Mouse (Mus musculus): ENCODE results near the gene Zfp1.

Zfp1 gene

DNA sequence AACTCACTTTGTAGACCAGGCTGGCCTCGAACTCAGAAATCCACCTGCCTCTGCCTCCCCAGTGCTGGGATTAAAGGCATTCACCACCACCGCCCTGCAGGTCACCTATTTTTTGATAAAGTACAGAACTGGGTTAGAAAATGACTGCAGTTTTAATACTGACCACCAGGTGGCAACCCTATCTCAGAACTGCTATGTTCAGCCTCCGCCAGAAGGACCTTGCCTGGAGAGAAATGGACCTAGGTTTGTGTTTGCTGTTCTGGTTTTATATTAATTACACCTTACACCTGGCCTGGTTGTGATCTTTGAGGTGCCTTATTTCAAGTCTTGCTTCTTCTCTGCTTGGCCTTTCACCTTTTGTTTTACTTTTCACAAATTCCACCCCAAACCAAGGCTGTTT is 34.9 kb downstream of the Zfp1 start:
- DNase-seq, result peak; percentile 78

GRCm38 (mm10) chr8:111678848-111679247 is 35.6 kb downstream of the Zfp1 start:
- no peak for DNase-seq

DNA sequence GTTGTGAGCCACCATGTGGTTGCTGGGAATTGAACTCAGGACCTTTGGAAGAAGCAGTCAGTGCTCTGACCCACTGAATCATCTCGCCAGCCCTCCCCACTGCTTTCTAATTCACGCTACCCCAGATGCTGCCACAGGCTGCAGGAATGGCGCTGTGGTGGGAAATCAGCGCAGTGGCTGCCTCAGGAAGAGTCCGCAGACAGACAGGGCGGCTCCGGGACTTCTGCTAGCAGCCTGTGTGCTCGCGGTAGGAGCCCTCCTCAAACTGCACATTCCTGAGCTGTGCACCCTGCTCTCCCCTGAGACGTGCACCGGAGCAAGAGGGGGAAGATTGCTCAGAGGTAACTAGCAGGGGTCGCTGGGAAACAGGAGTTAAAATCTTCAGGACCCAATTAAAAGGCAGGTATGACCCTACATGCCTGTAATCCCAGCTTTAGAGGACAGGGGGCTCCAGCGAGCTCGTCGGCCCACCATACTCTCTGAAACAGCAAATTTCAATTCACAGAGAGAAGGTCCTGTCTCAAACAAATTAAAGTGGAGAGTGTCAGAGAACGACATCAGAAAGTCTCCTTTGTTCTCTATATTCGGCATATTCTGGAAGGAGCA is 37.3 kb downstream of the Zfp1 start:
- peak; percentile 27 for DNase-seq

GRCm38 (mm10) chr8:111681153-111681552 is 38.0 kb downstream of the Zfp1 start:
- no peak for DNase-seq

- no peak for DNase-seq
Observed at GRCm38 (mm10) chr8:111682521-111682920, 39.3 kb downstream of the Zfp1 start.

DNA sequence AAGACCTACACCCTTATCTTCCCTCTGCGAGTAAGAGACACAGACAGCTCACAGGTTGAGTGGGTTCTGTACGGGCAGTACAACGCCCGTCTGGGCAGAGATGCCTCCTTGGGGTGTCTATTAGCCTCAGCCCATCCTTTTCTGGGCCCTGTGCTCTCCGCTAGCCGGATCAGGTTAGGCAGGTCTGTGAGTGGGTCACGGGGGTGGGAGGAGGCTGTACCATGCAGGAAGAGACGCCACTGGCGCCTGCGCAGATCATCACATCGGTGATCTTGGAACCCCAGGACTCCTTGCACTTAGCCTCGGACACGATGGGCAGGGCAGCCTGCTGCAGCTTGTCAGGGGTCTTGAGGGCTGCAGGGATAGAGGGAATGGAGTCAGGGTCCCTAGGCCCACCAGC is 43.7 kb downstream of the Zfp1 start:
- DNase-seq, result no peak

DNA sequence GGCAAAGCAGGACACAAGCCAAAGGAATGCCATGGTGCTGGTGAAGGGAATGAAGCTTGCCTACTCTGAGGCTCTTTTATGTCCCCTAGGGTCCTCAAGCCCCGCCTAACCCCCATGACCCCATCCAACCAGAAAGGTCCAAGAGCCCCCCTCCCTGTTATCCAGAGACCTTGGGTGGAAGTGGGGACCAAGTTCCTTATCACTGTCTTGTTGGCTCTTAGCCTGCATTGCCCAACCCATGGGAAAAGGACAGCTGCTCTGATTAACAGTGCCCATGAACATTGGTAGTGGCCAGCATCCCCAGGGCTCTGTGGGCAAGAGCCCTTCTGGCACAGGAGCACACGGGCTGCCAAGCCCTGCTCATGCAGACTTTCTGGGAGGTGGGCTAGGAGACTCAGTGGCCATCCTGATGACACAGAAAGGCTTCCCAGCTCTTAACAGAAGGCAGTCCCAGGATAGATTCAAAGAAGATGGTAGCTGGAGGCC is 47.8 kb downstream of the Zfp1 start, which contains the start of gene Ctrb1:
Gene Ctrb1, minus strand, starts transcription at position 51 of the 486 bp plus-strand sequence.
- DNase-seq, result no peak

- peak; percentile 60 for DNase-seq
Observed at GRCm38 (mm10) chr8:111693261-111693741, 50.1 kb downstream of the Zfp1 start.

GRCm38 (mm10) chr8:111695441-111695840 is 52.2 kb downstream of the Zfp1 start:
- no peak for DNase-seq

DNA sequence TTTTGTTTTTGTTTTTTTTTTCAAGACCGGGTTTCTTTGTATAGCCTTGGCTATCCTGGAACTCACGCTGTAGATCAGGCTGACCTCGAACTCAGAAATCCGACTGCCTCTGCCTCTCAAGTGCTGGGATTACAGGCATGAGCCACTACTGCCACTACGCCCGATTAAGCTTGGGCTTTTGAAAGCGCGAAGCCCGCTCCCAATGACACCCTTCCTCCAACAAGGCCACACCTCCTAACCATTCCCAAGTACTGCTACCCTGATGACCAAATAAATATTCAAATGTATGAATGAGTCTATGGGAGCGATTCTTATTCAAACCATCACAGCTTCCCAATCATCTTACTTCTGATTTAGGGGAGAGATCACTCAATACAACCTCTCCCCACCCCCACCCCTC is 54.5 kb downstream of the Zfp1 start:
- DNase-seq, result no peak

DNA sequence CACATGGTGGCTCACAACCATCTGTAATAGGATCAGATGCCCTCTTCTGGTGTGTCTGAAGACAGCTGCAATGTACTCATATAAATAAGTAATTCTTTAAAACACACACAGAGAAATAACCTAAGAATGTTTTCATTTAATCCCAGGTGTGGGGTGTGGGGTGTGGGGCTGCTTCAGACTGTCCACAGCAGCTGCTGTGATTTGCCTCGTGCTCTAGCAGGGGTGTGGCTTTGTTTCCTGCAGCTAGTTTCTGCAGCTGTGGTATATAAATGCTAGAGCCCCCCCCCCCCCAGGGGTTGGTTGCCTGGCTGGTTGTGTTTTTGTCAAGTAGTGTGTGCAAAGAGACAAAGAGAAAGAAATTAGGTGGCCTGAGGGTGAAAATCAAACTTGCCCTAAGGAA is 55.8 kb downstream of the Zfp1 start:
- no peak for DNase-seq

DNA sequence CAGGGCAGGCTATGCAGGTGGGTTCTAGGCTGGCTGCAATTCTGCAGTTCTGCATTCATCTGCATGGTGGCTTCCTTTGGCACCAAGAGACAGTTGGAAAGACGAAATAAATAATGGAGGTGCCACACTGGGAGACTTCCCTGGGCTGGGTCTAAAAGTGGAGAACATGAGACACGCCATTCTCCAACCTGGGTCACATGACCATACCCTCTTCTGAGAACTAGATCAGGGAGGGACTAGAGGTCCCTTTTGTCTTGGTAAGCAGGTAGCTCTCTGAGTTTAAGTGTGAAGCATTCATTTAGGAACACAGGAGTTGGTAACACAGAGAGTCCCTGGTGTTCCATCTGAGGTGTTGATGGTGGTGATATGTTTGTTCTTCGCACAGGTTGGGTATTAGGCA is 57.0 kb downstream of the Zfp1 start:
- DNase-seq, result no peak

- no peak for DNase-seq
Observed at GRCm38 (mm10) chr8:111700740-111701139, 57.5 kb downstream of the Zfp1 start.

DNA sequence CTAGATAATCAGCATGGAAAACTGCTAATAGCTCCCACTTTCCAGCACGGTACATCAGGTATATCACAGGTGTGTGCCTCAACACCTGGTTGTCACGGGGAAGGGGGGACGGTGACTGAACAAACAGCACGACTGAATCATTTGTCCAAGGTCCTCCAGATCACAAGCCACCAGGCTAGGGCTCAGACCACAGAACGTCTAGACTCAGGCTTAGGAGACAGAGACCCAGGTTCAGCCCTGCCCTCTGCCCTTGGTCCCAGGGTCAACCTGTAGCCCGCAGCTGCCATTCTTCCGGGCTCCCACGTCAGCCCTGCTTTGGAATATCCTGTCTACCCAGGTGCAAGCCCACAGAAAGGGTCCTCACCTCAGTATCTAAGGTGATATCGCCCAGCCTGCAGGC is 58.2 kb downstream of the Zfp1 start:
- DNase-seq, result no peak

GRCm38 (mm10) chr8:111704585-111704984 is 61.4 kb downstream of the Zfp1 start:
- no peak for DNase-seq

- no peak for DNase-seq
Observed at GRCm38 (mm10) chr8:111705222-111705621, 62.0 kb downstream of the Zfp1 start.

DNA sequence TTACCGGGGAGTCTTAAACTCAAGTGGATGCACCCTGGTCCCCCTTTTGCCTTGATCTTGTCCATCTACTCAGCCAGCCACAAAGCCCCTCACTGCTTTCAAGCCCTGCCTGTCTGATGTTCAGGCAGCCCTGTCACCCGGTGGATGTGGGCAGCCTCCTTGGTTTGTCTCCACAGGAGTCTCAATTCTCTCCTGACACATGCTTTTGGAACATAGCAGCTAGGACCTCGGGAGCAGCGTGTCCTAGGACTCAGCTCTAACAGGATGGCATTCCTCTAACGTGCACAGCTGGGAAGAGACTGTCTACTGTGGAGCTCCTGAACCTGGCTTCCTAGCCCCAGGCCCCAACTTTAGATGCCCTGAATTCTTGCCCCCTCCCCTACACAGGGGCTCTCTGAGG is 62.5 kb downstream of the Zfp1 start:
- no peak for DNase-seq

- DNase-seq, result peak; percentile 68
Observed at GRCm38 (mm10) chr8:111708265-111708664, 65.1 kb downstream of the Zfp1 start.

DNA sequence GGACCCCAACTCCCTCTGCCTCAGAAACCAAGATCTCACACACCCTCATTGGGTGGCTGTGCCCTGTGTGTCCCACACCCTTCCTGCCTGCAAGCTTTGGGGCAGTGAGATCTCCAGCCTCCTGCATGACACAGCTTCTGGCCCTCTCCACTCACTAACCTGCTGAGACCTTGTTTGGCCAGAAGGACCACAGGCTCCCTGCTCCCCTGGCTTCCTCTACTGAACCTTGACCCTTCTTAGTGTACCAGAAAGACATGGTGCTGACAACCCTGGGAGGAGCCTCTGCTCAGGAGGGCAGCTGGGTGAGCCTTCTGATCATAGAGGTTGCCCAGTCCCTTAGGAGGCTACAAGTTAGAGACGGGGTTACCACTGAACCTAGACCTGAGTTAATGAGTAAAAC is 66.0 kb downstream of the Zfp1 start:
- peak; percentile 58 for DNase-seq

- no peak for DNase-seq
Observed at GRCm38 (mm10) chr8:111710777-111711485, 67.7 kb downstream of the Zfp1 start.

- peak; percentile 28 for DNase-seq
Observed at GRCm38 (mm10) chr8:111712135-111712534, 68.9 kb downstream of the Zfp1 start.

DNA sequence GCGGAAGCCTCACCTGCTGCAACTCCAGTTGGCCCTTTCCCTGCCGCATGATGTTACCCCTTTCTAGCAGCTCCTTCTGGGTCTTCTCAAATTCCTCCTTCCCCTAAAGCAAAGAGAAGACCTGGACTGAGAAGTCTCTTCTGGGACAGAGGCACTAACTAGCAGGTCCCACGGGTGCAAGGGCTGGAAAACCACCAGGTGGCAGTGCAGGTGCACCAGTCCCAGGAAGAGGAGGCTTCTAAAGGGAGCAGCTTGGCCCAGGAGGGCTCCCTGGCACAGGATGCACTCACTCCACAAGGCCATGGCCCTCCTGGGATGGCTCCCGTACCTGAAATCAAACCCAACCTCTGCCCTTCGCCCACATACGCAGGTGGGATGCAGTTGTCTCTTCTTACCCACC is 69.4 kb downstream of the Zfp1 start:
- DNase-seq, result peak; percentile 84

DNA sequence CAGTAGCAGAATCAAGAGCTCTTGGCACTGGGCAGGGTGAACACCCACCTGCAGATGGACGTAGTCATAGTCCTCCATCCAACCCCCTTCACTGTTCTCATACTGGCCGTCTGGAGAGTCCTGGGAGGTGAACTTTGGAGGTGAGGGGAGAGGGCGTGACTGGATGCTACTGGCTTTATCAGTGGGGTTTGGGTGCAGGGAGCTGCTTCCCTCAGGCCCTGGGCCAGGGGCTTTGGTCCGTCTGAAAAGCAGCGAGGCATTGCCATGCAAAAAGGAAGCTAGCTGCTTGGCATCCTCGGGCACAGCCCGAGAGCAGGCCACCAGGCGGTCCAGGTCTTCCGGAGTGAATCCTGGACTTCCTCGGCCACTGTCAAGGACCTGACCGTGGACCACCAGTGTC is 70.1 kb downstream of the Zfp1 start:
- no peak for DNase-seq

- peak; percentile 23 for DNase-seq
Observed at GRCm38 (mm10) chr8:111713817-111714216, 70.6 kb downstream of the Zfp1 start.

Data from kidney, postnatal 10 days (tissue).